Mouse (Mus musculus): ENCODE data around the gene Nckap5. TPM values are rescaled to one million over a fixed set of nuclear protein-coding genes. Genes with fewer than 3 reads are reported as not detected.
A peak's percentile ranks its signal among the peaks of the same experiment; 100 is the strongest.

Gene Nckap5
- 12.3 and 14.9 TPM in 2 replicates for polyA plus RNA-seq (2015; fragmentation: Nextera tagmentation; extraction: Ambion mirVana)

GRCm38 (mm10) chr1:126830031-126830927 is at the start of gene Nckap5:
Nckap5 (minus strand) TSS chr1:126830799.
- 0 out of 2 replicates have a peak, but pooled peaks have one; percentile 33 for ATAC-seq
- H3K9ac ChIP-seq (ENCODE audit: low read depth, low read length), result peak within 1 kb of the TSS; percentile 1; the same call in 1 of the 2 replicates
- H3K27me3 ChIP-seq (replicated peaks; ENCODE audit: control insufficient read depth, insufficient read depth, low read length), result no peaks in the 10 kb centered on the region; the same call in 1 of the 2 replicates
- peak within 1 kb of the TSS; percentile 38 for H3K4me3 ChIP-seq (ENCODE audit: low read depth, low read length)
- no peaks in the 10 kb centered on the region for H3K4me1 ChIP-seq (replicated peaks; ENCODE audit: control insufficient read depth, insufficient read depth, low read length)
- TF ChIP-seq CTCF (IDR thresholded peaks at IDR 0.05; ENCODE audit: low read depth), result no peak
- no peaks in the 10 kb centered on the region for H3K9me3 ChIP-seq (ENCODE audit: control insufficient read depth)
- no peak within 1 kb of the TSS for H3K27ac ChIP-seq (ENCODE audit: low read depth, low read length)
- WGBS, result 2% methylated on average over 35 of the region's 35 CpGs
- peak within 1 kb of the TSS; percentile 67 for H3K4me2 ChIP-seq (replicated peaks; ENCODE audit: low read depth)
- no peaks in the 10 kb centered on the region for H3K36me3 ChIP-seq (ENCODE audit: control insufficient read depth, insufficient read depth)

- no peak overlapping the region for H3K27ac ChIP-seq (ENCODE audit: low read depth, low read length)
- no peaks in the 10 kb centered on the region for H3K9me3 ChIP-seq (ENCODE audit: control insufficient read depth)
- H3K4me1 ChIP-seq (replicated peaks; ENCODE audit: control insufficient read depth, insufficient read depth, low read length), result no peaks in the 10 kb centered on the region
- no peak for TF ChIP-seq CTCF (IDR thresholded peaks at IDR 0.05; ENCODE audit: low read depth)
- H3K4me2 ChIP-seq (replicated peaks; ENCODE audit: low read depth), result no peak overlapping the region
- WGBS, result 91% methylated on average over 2 of the region's 2 CpGs
- no peak overlapping the region for H3K4me3 ChIP-seq (ENCODE audit: low read depth, low read length)
- no peak overlapping the region for H3K9ac ChIP-seq (ENCODE audit: low read depth, low read length)
- no peaks in the 10 kb centered on the region for H3K36me3 ChIP-seq (ENCODE audit: control insufficient read depth, insufficient read depth)
- no peaks in the 10 kb centered on the region for H3K27me3 ChIP-seq (replicated peaks; ENCODE audit: control insufficient read depth, insufficient read depth, low read length)
- ATAC-seq, result no peak
These were observed 46.9 kb upstream of the Nckap5 start for GRCm38 (mm10) chr1:126877495-126877894.

GRCm38 (mm10) chr1:126868372-126868771 is 37.8 kb upstream of the Nckap5 start:
- no peak overlapping the region for H3K27ac ChIP-seq (ENCODE audit: low read depth, low read length)
- no peaks in the 10 kb centered on the region for H3K27me3 ChIP-seq (replicated peaks; ENCODE audit: control insufficient read depth, insufficient read depth, low read length)
- H3K4me1 ChIP-seq (replicated peaks; ENCODE audit: control insufficient read depth, insufficient read depth, low read length), result no peaks in the 10 kb centered on the region
- H3K36me3 ChIP-seq (ENCODE audit: control insufficient read depth, insufficient read depth), result no peaks in the 10 kb centered on the region
- H3K9ac ChIP-seq (ENCODE audit: low read depth, low read length), result no peak overlapping the region
- WGBS, result 88% methylated on average over 9 of the region's 9 CpGs
- no peak for TF ChIP-seq CTCF (IDR thresholded peaks at IDR 0.05; ENCODE audit: low read depth)
- H3K9me3 ChIP-seq (ENCODE audit: control insufficient read depth), result no peaks in the 10 kb centered on the region
- H3K4me2 ChIP-seq (replicated peaks; ENCODE audit: low read depth), result no peak overlapping the region
- no peak overlapping the region for H3K4me3 ChIP-seq (ENCODE audit: low read depth, low read length)
- ATAC-seq, result no peak

- Histone ChIP-seq H3K9me3 (ENCODE audit: control insufficient read depth) (no peaks in the 10 kb centered on the region), H3K36me3 (ENCODE audit: control insufficient read depth, insufficient read depth) (no peaks in the 10 kb centered on the region), H3K4me1 (replicated peaks; ENCODE audit: control insufficient read depth, insufficient read depth, low read length) (no peaks in the 10 kb centered on the region), H3K27ac (ENCODE audit: low read depth, low read length) (no peak overlapping the region), H3K4me2 (replicated peaks; ENCODE audit: low read depth) (no peak overlapping the region), H3K27me3 (replicated peaks; ENCODE audit: control insufficient read depth, insufficient read depth, low read length) (no peaks in the 10 kb centered on the region), H3K9ac (ENCODE audit: low read depth, low read length) (no peak overlapping the region), H3K4me3 (ENCODE audit: low read depth, low read length) (no peak overlapping the region)
- ATAC-seq, result no peak
- WGBS, result 90% methylated on average over 5 of the region's 5 CpGs
- TF ChIP-seq CTCF (IDR thresholded peaks at IDR 0.05; ENCODE audit: low read depth), result no peak
These were observed 37.3 kb upstream of the Nckap5 start for GRCm38 (mm10) chr1:126867912-126868311.

- no peaks in the 10 kb centered on the region for H3K4me1 ChIP-seq (replicated peaks; ENCODE audit: control insufficient read depth, insufficient read depth, low read length)
- H3K27ac ChIP-seq (ENCODE audit: low read depth, low read length), result no peak overlapping the region
- no peak overlapping the region for H3K4me3 ChIP-seq (ENCODE audit: low read depth, low read length)
- H3K27me3 ChIP-seq (replicated peaks; ENCODE audit: control insufficient read depth, insufficient read depth, low read length), result no peaks in the 10 kb centered on the region
- no peaks in the 10 kb centered on the region for H3K9me3 ChIP-seq (ENCODE audit: control insufficient read depth)
- H3K4me2 ChIP-seq (replicated peaks; ENCODE audit: low read depth), result no peak overlapping the region
- no peak overlapping the region for H3K9ac ChIP-seq (ENCODE audit: low read depth, low read length)
- TF ChIP-seq CTCF (IDR thresholded peaks at IDR 0.05; ENCODE audit: low read depth), result no peak
- ATAC-seq, result no peak
- 66% methylated on average over 7 of the region's 7 CpGs for WGBS
- no peaks in the 10 kb centered on the region for H3K36me3 ChIP-seq (ENCODE audit: control insufficient read depth, insufficient read depth)
These were observed 35.0 kb upstream of the Nckap5 start for GRCm38 (mm10) chr1:126865591-126866086.

GRCm38 (mm10) chr1:126861816-126862215 is 31.2 kb upstream of the Nckap5 start:
- no peak for TF ChIP-seq CTCF (IDR thresholded peaks at IDR 0.05; ENCODE audit: low read depth)
- no peak for ATAC-seq
- no peak overlapping the region for H3K4me3 ChIP-seq (ENCODE audit: low read depth, low read length)
- no peak overlapping the region for H3K9ac ChIP-seq (ENCODE audit: low read depth, low read length)
- no peaks in the 10 kb centered on the region for H3K27me3 ChIP-seq (replicated peaks; ENCODE audit: control insufficient read depth, insufficient read depth, low read length)
- no peaks in the 10 kb centered on the region for H3K36me3 ChIP-seq (ENCODE audit: control insufficient read depth, insufficient read depth)
- H3K9me3 ChIP-seq (ENCODE audit: control insufficient read depth), result no peaks in the 10 kb centered on the region
- WGBS, result 59% methylated on average over 3 of the region's 3 CpGs
- H3K4me2 ChIP-seq (replicated peaks; ENCODE audit: low read depth), result no peak overlapping the region
- no peaks in the 10 kb centered on the region for H3K4me1 ChIP-seq (replicated peaks; ENCODE audit: control insufficient read depth, insufficient read depth, low read length)
- H3K27ac ChIP-seq (ENCODE audit: low read depth, low read length), result no peak overlapping the region
